Comparison of ENCODE assay signal across 6 mouse cellular contexts in genomic region chr6:94408996-94409395, GRCm38 (mm10).
"Had no signal": no experiment of that assay in that cellular context is flagged by ENCODE, and none has a peak within 500 bp of the region (broad histone marks: within the 10 kb centered on the region; RNA-seq: fewer than 3 reads in every experiment).

No protein-coding gene starts in this region.

- DNase-seq: kidney, postnatal 25 days; liver; liver, embryonic 13.5 days; liver, postnatal 0 days; lung, postnatal 14 days; right cerebral cortex, postnatal 14 days had no signal
